Mouse (Mus musculus) gastrocnemius, postnatal 14 days (tissue): ENCODE results near the gene Il17ra. TPM values are rescaled to one million over a fixed set of nuclear protein-coding genes. Genes with fewer than 3 reads are reported as not detected.
A peak's percentile ranks its signal among the peaks of the same experiment; 100 is the strongest.

Experiments used
- DNase-seq: peaks from one replicate; pipeline ENCODE4 v3.0.0; 2021; ENCODE audit warnings: mixed read lengths
- intact Hi-C: fragments of 180-260 bp; cut with DNase I; formaldehyde crosslinking; loops from one replicate; pipeline ENCODE4 v1.15.1; 2025; ENCODE audit warnings: low total_unique reads
- total RNA-seq, 2 experiments: library from RNA; stranded (reverse); gene quantifications; 2 replicates each; pipeline ENCODE4 v1.2.3; 2021

Gene Il17ra
- total RNA-seq, 2 experiments from 2014 or later, result 2.1 to 3.3 TPM

- intact Hi-C loops, result no loop called here
- DNase-seq, result peak; percentile 68
These were observed 30.5 kb downstream of the Il17ra start, which contains the start of gene Tmem121b for GRCm38 (mm10) chr6:120493374-120494181. TSS of gene Tmem121b (minus strand) at chr6:120493807.

- intact Hi-C loops, result no loop called here
- no peak for DNase-seq
These were observed 33.5 kb downstream of the Il17ra start for GRCm38 (mm10) chr6:120496544-120496943.

- intact Hi-C loops, result no loop called here
- no peak for DNase-seq
These were observed 41.0 kb downstream of the Il17ra start for GRCm38 (mm10) chr6:120504051-120504450.

GRCm38 (mm10) chr6:120505531-120505930 lies 42.5 kb downstream of the Il17ra start:
- intact Hi-C loops, result no loop called here
- DNase-seq, result no peak

- intact Hi-C loops, result no loop called here
- DNase-seq, result no peak
These were observed 45.6 kb downstream of the Il17ra start for GRCm38 (mm10) chr6:120508645-120509044.

GRCm38 (mm10) chr6:120509975-120510374 lies 46.9 kb downstream of the Il17ra start:
- no peak for DNase-seq
- intact Hi-C loops, result no loop called here

- no peak for DNase-seq
- intact Hi-C loops, result no loop called here
These were observed 47.4 kb downstream of the Il17ra start for GRCm38 (mm10) chr6:120510425-120510824.

GRCm38 (mm10) chr6:120511212-120511611 lies 48.2 kb downstream of the Il17ra start:
- no peak for DNase-seq
- intact Hi-C loops, result no loop called here

GRCm38 (mm10) chr6:120516422-120516821 lies 53.4 kb downstream of the Il17ra start:
- intact Hi-C loops, result no loop called here

GRCm38 (mm10) chr6:120516879-120517278 lies 53.8 kb downstream of the Il17ra start:
- intact Hi-C loops, result no loop called here
- DNase-seq, result no peak

More at GRCm38 (mm10) chr6:120516422-120516821, 53.4 kb downstream of the Il17ra start:
- DNase-seq, result no peak

- intact Hi-C loops, result no loop called here
- DNase-seq, result no peak
These were observed 54.3 kb downstream of the Il17ra start for GRCm38 (mm10) chr6:120517311-120517710.

- intact Hi-C loops, result no loop called here
- no peak for DNase-seq
These were observed 56.6 kb downstream of the Il17ra start for GRCm38 (mm10) chr6:120519647-120520046.

GRCm38 (mm10) chr6:120524796-120525195 lies 61.7 kb downstream of the Il17ra start:
- intact Hi-C loops, result no loop called here
- no peak for DNase-seq

GRCm38 (mm10) chr6:120529123-120529522 lies 66.1 kb downstream of the Il17ra start:
- intact Hi-C loops, result no loop called here
- no peak for DNase-seq

- intact Hi-C loops, result no loop called here
- peak; percentile 94 for DNase-seq
These were observed 68.2 kb downstream of the Il17ra start, which contains the start of gene Hdhd5 for GRCm38 (mm10) chr6:120531020-120531965. TSS of gene Hdhd5 (minus strand) at chr6:120531319.

- intact Hi-C loops, result no loop called here
- DNase-seq, result no peak
These were observed 69.5 kb downstream of the Il17ra start for GRCm38 (mm10) chr6:120532594-120532993.

GRCm38 (mm10) chr6:120536337-120536736 lies 73.3 kb downstream of the Il17ra start:
- no peak for DNase-seq
- intact Hi-C loops, result no loop called here
